Mouse (Mus musculus): ENCODE measurements at regions not wholly inside any gene's neighbourhood (a gene's known extent, or its start where the extent isn't known, plus 50 kb on each side); places are given as distances from the start of the nearest gene placed in this dataset.

GRCm38 (mm10) chr13:73405720-73406629 is 61.0 kb upstream of the Lpcat1 start:
- DNase-seq (ENCODE audit: low spot score in 2 of 2) = no peak

DNA sequence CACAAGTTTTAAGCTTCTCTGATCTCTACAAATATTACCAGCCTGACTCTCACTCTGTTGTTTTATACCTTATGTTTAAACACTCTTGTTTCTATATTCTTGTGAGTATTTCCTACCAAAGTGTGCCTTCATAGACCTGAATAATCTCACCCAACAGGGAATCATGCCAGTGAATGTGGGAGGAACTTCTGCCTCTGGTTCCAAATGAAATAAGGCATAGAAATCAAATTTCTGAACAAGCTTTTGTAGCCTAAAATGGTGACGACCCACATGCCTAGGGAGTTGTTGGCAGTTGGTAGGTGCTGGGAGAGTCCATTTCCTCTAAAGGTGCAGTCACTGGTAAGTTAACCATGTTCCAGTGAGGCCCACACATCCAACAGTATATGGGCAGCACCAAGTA is 66.1 kb upstream of the Lpcat1 start:
- DNase-seq (ENCODE audit: low spot score in 2 of 2) = peak in 1 of 2 experiments; percentile 14

GRCm38 (mm10) chr13:73397033-73397432 is 68.7 kb upstream of the Ndufs6 start:
- DNase-seq (ENCODE audit: low spot score in 2 of 2) = no peak

- DNase-seq (ENCODE audit: low spot score in 2 of 2) = no peak
Measured at GRCm38 (mm10) chr13:73395856-73396255, 67.5 kb upstream of the Ndufs6 start.

DNA sequence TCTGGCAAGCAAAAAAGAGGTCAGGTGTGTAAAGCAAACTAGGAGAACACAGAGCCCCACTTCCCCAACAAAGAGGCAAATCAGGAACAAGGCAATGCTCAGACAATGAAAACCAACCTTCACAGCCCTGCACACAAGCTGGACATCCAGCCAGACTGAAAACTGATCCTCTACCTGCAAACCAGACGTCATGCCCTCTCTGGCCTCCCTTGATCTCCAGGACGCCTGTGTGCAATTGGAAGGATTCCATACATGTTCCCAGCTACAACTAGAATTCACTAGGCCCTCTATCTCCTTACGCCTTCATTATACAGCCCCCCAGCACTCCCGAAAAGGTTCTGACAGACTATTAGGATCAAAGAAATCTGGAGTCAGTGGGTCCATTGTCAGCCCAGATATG is 60.7 kb upstream of the Ndufs6 start:
- no peak for DNase-seq (ENCODE audit: low spot score in 2 of 2)

GRCm38 (mm10) chr13:73383585-73383984 is 55.2 kb upstream of the Ndufs6 start:
- DNase-seq (ENCODE audit: low spot score in 2 of 2) = no peak
